Mouse (Mus musculus): Measurements from ENCODE around the gene Cacul1.

The Cacul1 gene

DNA sequence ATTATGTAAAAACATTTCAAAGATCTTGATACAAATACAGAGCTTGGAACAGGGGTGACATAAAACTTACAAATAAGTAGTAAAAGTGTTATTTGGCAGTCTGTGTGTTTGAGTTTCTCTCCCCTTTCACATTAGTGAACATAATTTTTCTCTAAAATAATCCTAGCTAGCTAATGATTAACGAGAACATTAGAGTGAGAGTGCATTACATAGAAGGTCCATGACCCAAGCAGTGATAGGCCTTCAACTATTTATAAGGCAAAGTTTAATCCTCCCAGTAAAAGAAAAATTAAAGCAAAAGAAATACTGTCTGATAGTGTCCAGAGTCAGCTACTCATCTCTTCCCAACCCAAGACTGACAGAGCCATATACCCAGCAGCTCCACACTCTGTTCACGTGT, 48.9 kb downstream of the Cacul1 start:
- no peak for DNase-seq (ENCODE audit: low read depth, low spot score)

DNA sequence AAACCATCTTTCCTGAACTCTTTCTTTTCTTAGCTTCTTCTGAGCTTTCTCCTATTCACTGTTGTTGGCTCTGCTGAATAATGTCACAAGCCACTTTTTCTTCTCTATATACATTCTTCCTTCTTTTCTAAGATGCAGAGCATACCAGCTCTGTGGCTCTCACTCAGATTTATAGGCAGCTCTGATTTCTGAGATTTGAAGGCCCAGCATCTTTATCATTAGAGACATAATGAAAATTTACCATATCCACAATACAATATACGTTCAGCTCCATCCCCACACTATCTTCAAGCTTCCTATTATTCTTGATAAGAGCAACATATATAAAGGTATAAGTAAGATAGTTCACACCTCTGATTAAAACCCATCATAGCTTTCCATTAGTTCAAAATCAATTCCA, 50.7 kb downstream of the Cacul1 start:
- no peak for DNase-seq (ENCODE audit: low read depth, low spot score)

DNA sequence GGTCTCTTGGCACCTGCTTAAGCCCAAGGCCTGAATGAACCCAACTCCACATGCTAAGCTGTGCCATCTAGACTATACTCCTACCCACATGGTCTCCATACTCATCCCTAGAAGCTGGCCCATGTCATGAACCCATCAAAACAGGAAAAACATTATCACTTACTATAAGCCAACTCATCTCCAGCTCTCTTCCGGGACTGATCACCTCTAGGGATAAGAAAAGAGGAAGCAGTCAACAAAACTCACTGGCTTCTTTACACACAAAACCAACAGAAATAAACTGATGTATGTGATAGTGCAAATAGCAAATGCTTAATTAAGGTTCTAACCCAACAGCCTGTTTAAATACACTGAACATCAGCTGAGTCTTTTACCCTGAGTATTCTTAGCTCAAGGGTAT, 51.5 kb downstream of the Cacul1 start:
- DNase-seq (ENCODE audit: low read depth, low spot score) = no peak

DNA sequence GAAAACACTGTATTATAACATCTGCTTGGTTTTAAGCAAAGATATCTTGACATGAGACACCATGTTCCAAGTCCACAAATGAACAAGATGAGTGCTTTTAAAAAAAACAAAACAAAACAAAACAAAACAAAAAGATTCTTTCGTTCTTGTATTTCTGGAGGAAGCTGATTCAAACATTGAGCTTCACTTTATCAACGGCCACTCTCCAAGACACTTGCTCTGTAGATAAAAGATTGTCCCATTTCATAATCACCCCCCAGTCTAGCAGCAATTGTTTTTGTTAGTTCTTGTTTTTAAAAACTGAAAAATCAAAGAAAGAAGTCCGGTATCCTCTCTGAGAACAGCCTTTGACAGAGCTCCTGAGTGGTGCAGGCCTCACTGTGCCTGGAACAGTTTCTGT, 52.2 kb downstream of the Cacul1 start:
- no peak for DNase-seq (ENCODE audit: low read depth, low spot score)

DNA sequence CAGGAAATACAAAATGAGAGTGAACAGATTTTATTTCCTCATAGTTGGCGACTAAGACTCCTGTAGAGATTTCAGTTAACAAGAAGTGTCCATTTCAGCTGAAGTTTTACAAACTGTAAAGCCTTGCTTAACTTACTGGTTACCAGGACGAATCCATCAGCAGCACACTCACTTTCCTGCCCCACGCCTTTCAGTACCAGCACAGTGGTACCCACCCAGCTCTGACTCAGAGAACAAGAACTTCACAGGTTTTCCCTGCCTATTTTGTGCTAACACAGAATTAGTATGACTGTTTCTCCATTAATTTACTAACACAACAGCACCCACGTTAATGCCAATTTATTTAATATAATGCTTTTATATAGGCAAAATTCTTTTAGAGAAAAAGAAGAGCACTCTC, 53.9 kb downstream of the Cacul1 start:
- DNase-seq (ENCODE audit: low read depth, low spot score) = no peak

DNA sequence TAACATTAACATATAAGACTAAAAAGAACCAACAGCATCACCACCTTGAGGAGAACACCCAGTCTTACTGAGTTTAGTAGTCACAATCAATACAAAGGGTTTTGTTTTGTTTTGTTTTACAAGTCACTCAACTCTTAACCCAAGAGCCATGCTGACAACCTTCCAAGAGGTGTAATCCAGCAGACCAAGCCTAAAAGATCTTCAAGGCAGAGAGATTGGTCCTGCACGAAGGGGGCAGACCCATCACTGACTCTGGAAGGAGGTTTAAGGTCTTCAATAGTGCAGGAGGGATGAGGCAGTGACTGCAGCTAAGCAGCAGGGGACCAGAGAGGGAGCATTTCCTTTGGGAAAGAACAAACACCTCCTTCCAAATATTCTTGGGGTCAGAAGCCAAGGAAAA, 55.7 kb downstream of the Cacul1 start:
- no peak for DNase-seq (ENCODE audit: low read depth, low spot score)

DNA sequence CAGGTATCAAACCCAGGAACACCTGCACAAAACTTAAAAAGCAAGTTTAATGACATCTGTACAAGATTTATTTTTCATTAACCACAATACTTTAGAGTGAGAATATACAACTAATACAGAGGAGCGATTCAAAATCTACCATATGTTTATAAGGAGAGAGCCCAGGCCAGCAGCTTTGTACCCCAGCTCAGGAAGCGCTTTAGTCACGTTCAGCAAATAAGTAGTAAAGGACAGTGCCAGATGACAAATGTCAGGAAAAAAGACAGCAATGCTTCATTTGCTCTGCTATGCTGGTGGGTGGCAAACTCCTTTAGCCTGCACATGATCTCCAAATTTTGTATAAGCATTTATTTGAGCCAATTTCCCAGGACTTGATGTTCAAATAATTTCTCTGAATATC, 56.1 kb downstream of the Cacul1 start:
- no peak for DNase-seq (ENCODE audit: low read depth, low spot score)

DNA sequence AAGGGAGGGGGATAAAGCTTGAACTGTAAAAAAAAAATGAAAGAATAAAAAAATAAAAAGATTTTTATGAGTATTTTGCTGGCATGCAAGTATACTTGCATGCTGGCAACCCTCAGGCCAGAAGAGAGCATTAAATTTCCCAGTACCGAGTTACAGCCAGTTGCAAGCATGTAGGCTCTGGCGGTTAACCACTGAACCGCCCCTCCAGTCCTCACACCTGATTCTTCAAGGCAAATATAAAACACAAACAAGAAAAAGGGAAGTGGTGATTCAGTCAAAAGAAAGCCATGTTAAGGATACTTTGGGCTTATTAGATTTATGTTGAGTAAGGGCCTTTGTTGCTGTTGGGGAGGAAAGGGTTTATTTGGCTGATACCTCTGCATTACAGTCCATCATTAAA, 60.7 kb downstream of the Cacul1 start:
- DNase-seq (ENCODE audit: low read depth, low spot score) = no peak

DNA sequence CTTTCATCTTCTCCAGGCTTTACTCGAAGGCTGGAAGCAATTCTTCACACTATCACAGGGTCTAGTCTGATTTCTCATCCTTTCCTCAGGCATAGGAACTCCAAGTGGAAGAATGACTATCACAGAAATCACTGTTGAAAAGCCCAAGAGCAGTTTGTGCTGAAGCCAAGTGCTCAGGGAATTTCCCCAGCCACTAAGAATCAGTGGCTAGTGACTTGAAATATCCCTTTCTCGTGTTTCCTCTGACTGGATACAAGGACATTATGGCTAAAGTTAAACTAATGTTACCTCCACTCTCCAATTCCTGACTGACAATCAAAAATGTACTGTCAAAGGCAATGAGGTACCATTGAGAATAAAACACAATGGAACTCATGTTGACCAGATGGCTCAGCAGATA, 65.8 kb downstream of the Cacul1 start:
- DNase-seq (ENCODE audit: low read depth, low spot score) = no peak

DNA sequence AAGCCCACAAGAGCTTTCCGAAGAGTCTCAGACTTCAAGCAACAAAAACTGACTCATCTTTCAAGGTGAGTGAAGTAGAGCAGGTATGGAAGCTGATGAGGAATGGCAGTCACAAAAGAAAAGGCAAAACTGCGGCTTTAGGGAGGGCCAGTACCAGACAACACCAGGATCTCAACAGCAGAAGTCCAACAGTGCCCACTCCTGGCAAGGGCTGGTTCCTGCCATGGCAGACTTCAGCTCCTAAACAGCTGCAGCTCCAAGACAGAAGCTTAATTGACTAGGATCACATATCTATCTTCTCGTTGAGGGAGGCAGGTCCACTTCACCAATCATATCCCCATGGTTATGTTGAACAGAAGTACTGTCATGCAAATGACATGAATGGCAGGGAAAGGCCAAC, 67.4 kb downstream of the Cacul1 start:
- DNase-seq (ENCODE audit: low read depth, low spot score) = no peak

DNA sequence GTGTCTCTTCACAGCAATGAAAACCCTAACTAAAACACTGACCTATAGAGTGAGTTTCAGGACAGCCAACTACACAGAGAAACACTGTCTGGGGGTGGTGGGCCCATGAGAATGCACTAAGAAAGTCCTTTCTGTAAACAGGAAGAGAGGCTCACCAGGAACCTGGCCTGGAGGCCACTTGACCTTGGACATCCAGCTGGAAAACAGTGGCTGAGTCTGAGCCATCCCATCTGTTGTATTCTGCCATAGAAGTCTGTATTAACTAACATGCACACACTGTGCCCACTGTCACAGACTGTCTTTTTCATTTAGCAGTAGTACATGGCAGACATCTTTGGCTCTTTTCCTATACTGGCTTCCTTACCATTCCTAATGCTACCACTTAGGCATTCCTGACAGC, 80.6 kb downstream of the Cacul1 start:
- no peak for DNase-seq (ENCODE audit: low read depth, low spot score)

DNA sequence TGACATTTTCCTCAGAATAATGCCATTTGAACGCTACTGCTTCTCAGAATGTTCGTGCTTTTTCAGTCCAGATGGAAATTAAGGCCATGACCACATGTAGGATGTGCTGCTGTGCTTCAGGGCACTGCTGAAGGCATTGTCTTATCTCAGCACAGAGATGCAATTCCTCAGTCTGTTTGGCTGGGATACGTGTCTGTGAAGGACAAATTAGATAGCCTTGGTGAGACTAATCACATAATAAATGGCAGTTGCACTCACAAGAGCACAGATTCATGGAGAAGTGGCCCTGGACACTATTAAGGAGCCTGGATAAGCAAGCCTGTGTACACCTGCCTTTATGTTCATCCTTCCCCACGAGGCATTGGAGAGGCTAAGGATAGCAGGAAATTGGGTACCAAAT, 83.7 kb downstream of the Cacul1 start:
- no peak for DNase-seq (ENCODE audit: low read depth, low spot score)

DNA sequence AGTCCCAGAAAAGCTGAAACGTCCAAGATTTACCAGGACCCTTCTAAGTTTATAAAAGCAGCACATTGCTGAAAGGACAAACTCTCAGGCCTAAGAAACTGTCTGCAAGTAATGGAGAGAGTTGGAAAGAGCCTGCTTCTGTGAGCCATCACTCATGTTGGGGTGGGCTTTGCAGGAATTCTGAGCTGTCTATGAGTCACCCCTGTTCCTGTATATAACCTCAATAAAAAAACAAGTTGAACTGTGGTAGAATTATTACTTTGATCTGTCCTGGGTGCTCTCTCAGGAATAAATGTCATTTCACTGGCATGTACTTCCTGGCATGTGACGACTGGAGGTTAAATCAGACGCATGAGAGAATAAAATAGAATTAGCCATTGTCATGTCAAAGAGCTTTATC, 85.1 kb downstream of the Cacul1 start:
- DNase-seq (ENCODE audit: low read depth, low spot score) = no peak

DNA sequence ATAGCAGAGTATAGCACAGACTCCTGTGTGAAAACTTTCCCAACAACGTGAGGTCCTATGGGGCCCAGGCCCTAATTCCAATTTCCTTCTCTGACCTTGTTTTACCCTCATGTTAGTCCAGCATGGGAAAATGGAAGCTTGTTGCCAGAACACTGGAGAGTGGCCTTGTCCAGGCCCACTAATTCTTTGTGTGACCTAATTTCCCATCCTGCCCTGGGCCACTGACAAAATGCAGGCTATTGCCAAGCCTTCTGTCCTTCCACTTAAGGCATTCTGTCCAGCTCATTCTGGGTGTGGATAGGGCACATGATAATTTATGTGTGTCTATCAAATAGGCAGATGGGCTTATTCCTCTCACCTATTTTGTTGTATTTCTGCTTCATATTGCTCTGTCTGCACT, 91.3 kb downstream of the Cacul1 start:
- DNase-seq (ENCODE audit: low read depth, low spot score) = no peak

DNA sequence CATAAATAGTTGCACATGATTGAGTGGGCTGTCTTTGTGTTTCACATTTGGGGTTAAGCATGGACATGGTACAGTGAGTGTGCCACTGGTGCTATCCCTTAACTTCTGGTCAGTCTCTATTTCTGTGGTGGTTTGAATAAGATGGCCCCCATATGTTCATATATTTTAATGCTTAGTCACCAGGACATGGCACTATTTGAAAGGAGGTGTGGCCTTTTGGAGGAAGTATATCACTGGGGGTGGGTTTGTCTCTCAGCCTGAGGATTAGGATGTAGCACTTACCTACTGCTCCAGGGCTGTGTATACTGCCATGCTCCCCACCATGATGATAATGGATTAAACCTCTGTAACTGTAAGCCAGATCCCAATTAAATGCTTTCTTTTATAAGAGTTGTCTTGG, 95.6 kb downstream of the Cacul1 start:
- DNase-seq (ENCODE audit: low read depth, low spot score) = no peak

DNA sequence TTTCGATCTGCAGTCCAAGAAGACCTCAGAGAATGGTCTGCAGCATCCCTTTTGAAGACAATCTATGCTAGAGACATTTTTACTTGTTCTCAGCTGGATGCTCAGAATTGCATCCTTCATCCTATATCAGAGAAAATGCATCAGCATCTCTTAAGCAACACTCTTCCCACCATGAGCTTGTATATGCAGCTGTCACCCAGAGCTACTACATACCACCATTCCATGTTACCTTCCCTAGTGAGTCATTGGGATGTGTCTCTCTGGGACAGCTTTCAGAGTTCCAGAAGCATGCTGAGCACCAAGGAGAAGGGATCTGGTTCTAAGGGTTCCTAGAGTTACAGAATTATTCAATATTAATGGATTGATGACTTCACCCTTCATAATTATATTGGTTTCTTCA, 102.0 kb downstream of the Cacul1 start:
- DNase-seq (ENCODE audit: low read depth, low spot score) = no peak

DNA sequence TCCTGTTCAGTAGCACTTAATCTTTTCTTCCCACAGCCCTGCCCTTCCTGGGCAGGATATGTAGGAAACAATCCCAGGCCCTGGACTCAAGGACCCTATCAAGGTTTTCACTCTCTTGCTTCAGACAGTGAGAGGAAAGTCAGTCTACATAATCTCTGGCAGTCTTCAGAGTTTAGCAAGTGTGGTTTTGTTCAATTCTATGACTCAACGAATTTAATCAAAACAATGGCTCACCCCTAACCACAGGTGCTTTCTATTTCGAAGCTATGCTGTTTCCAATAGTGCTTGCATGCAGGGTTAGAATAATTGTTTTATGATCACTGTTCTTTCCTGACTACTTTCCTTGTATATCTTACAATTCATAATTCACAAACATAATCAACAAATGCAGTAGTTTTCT, 103.0 kb downstream of the Cacul1 start:
- DNase-seq (ENCODE audit: low read depth, low spot score) = no peak
